Mouse (Mus musculus): Measurements from ENCODE around the gene Gemin5. TPM values are rescaled to one million over a fixed set of nuclear protein-coding genes. Genes with fewer than 3 reads are reported as not detected.

Gemin5 gene
- total RNA-seq, 1 experiment from 2014 or later = 20.2 TPM

DNA sequence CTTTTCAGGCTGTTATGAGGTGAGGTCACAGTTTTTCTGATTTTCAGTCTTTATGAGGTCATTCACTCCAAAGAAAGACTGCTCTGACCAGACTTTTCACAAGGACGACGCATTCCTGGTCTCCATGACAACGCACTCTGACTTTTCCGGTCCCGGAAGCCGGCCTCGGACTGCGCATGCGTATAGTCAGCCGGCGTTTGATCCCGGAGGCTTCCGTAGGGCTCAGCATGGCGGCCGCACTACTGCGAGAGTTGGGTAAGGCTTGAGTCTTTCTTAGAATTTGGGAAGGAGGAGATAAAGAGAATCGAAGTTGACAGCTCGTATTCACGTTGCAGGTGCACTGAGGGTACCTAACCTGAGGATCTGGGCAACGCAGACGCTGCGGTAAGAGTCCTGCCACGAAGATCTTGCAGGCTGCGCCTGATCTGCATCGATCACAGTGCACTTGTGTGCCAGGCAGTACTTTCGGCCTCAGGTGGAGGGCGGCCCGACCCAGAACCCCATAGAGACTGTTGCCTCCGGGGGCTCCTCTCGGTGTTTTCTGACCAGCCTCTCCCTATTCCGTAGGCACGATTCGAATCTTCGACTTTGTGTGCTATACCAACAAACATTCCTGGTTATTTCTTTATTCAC, 3.2 kb upstream of the Gemin5 start, which contains the start of gene Mrpl22:
Gene Mrpl22 (plus strand): TSS at position 203 of the 633 bp plus-strand sequence.
- peak; percentile 98 for DNase-seq

- no peak for DNase-seq
These were observed 1.3 kb upstream of the Gemin5 start for GRCm38 (mm10) chr11:58169666-58170065.

- no peak for DNase-seq
These were observed 545 bp downstream of the Gemin5 start for GRCm38 (mm10) chr11:58167822-58168166.

DNA sequence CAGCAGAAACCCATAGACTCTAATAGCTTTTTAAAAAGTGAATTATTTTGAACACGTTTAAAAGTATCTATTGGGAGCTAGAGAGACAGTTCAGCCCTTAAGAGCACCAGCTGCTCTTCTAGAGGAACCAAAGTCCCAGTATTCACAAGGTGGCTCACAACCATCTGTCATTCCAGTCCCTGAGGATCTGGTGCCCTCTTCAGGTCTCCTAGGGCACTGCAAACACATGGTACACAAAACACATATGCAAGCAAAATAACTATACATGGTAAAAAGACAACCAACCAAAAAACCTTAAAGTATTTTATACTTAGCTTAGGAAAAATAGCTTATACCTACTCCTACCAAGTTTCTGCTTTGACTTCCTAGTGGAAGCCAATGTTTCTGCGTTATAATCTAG, 3.3 kb downstream of the Gemin5 start:
- peak; percentile 24 for DNase-seq

DNA sequence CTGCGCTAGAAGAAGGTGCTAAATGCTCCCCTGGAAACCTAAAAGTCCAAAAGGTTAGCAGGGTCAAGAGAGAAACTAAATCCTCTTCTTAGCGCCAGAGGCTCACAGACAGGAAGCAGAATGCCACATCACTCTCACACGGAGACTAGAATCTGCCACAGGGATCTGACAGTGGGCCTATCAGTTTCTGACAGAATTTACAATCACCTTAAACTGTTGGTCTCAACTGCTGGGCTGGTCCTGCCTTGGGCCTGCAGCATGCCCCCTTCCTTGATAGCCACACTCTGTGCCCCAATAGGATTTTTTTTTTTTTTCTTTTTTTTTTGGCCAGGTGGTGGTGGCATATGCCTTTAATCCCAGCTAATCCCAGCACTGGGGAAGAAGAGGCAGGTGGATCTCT, 11.5 kb downstream of the Gemin5 start:
- DNase-seq = no peak

GRCm38 (mm10) chr11:58155458-58155857, 12.9 kb downstream of the Gemin5 start:
- DNase-seq = no peak

- peak; percentile 82 for DNase-seq
These were observed 22.1 kb downstream of the Gemin5 start for GRCm38 (mm10) chr11:58146241-58146640.

DNA sequence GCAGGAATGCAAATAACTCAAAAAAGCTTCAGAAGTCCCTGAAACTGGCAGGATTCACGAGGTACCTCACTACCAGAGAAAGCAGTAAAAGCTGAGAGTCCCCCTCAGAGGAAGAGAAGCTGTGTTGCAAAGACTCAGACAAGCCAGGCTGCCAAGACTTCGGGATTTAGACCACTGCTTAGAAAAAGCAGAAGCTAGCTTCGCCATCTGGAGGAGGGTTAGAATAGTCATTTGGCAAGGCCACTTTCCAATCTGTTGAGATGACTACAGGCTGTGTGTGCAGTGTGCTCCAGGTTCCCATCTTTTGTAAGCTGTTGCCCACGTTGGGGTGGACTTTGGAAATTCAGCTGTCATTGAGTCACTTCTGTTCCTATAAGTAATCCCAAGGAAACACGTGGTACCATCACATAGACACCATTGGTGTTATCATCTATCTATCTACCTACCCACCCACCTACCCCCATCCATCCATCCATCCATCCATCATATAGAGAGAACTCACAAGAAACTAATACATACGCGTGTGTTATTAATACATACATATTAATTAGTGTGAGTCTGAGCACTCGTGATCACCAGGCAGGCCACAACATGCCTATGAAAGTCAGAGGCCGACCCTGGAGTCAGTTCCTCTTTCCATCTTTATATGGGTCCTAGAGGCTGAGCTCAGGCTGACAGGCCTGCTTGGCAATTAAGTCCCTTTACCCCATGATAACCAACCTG, 24.5 kb downstream of the Gemin5 start:
- DNase-seq = no peak

DNA sequence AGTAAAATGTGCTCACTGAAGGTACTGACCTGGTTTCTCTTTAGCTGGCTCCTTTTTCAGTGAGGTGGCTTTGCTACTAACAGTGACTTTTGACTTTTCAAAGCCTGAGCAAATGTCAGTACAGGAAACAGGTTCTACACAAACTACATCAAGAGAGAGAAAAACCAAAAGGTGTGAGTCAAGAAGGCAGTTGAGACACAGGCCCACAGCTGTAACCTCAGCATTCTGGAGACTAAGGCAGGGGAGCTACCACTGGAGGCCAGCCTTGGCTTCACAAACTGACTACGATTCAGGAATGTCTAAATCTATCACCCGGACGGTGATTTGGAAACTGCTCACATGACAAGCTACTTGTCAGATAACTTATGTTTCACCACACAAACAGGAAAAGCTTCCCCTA, 28.9 kb downstream of the Gemin5 start:
- no peak for DNase-seq

- DNase-seq = no peak
These were observed 29.5 kb downstream of the Gemin5 start for GRCm38 (mm10) chr11:58138821-58139220.

DNA sequence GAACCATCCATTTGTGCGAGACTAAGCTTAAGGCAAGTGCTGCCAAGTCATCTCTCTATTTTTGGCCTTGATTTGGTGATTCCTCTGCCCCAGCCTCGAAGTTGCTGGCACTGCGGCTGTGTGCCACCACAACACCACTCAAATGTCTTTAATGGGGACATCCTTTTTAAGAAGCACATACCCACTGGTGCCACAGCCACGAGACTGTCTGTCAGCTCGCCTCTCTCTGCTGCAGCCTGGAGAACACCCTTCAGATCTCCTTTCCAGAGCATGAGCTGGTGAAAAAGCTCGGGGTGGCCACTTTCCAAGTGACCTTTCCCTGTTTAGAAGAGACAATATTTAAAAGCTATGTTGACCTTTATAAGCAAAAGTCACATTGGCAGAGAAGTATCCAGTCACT, 31.7 kb downstream of the Gemin5 start:
- peak; percentile 35 for DNase-seq

GRCm38 (mm10) chr11:58135296-58135695, 33.0 kb downstream of the Gemin5 start:
- DNase-seq = no peak

DNA sequence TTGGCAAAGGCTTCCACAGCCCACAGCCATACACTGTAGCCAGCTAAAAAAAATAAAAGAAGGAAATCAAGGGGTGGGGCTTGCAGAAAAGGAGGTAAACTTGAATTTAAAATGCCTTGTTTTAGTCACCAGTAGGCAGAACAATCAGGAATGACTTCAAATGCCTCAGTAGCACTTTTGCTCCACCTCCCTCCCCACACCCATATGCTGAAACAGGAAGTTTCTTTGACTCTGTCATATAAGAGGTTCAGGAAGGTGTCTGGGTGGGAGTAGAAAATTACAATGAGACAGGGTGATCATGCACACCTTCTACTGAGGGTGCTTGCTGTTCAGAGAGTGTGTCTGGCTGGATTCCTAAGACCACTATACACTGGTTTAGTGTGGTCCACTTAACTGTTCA, 33.5 kb downstream of the Gemin5 start:
- DNase-seq = no peak

- DNase-seq = no peak
These were observed 36.3 kb downstream of the Gemin5 start for GRCm38 (mm10) chr11:58132026-58132425.

GRCm38 (mm10) chr11:58129302-58129843, 39.0 kb downstream of the Gemin5 start:
- DNase-seq = no peak

- DNase-seq = no peak
These were observed 40.8 kb downstream of the Gemin5 start for GRCm38 (mm10) chr11:58127544-58127943.

GRCm38 (mm10) chr11:58126397-58127160, 41.8 kb downstream of the Gemin5 start:
- DNase-seq = peak; percentile 92

GRCm38 (mm10) chr11:58125021-58125420, 43.3 kb downstream of the Gemin5 start:
- peak; percentile 27 for DNase-seq

DNA sequence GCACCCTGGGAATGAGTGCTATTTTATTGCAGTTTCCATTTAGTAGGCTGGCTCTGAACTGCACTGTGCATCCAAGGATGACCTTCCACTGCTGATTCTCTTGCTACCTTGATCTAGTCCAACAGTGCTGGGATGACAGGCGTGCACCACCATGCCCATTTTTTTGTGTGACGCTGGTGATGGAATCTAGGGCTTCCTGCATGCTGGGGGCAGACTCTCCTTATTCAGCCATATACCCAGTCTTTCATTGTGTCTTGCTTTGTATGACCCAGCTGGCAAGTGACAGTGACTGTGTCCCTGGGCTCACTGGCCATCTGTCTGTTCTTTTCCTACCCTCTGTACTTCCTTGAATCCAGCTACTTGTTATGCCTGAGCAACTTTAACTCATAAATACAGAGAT, 44.6 kb downstream of the Gemin5 start:
- DNase-seq = no peak

DNA sequence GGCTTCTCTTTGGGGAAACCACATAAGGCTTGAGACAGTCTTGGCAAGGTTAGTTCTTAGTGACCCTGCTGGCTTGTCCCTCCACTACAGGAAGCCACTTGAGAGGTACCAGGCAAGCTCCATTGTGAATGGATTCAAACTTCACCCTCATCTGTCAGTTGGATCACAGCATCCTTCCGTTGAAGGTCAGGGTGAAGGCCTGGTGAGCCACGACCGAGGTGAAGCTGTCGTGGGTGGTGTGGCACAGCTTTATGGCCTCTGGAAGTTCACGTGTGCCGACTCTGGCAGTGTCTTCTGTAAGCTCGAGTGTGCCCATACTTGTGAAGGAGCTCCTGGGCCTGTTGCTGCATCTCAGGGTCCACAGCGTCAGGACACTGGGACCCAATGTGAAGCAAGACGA, 47.0 kb downstream of the Gemin5 start:
- DNase-seq = peak; percentile 56

GRCm38 (mm10) chr11:58120655-58121054, 47.7 kb downstream of the Gemin5 start:
- no peak for DNase-seq

GRCm38 (mm10) chr11:58117044-58117652, 51.2 kb downstream of the Gemin5 start:
- DNase-seq = peak; percentile 48

DNA sequence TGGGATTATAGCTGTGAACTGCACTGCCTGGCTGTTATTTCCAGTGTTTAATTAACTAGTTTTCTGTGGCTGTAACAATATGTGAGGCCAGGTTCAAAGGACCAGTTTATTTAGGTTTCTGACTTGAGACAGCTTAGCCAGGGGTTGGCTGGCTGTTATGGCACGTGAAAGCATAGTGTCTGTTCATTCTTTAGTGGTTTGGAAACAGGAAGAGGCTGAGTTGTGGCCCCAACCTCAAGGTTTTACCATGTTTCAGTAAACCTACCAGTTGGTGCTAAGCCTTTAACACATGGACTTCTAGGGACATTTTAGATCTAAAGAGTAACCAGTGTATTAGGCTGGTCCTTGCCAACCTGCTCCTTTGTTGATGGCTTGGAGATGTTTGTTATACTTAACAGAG, 51.8 kb downstream of the Gemin5 start:
- no peak for DNase-seq
